Comparison of ENCODE assay signal across 18 mouse cellular contexts in genomic region chr12:117157660-117158386, GRCm38 (mm10).
A peak's percentile ranks its signal among the peaks of the same experiment; 100 is the strongest.
DNase-seq lines count a peak whose midpoint lies in the region; ATAC-seq and TF ChIP-seq lines count a peak whose summit lies in the region.
"Had no signal": no experiment of that assay in that cellular context is flagged by ENCODE, and none has a peak within 500 bp of the region (broad histone marks: within the 10 kb centered on the region; RNA-seq: fewer than 3 reads in every experiment).

No protein-coding gene starts in this region.

- TF ChIP-seq CTCF in layer of hippocampus, adult 2 months (conservative IDR thresholded peaks at IDR 0.05): no peak
- no peak for TF ChIP-seq CTCF in forebrain, postnatal 0 days (IDR thresholded peaks at IDR 0.05; ENCODE audit: low read depth)

- H3K27me3 ChIP-seq in forebrain, postnatal 0 days (ENCODE audit: insufficient read depth, low read length): peaks cover 14% of the 10 kb centered on the region; the same call in 1 of the 2 replicates
- H3K27me3 ChIP-seq in midbrain, embryonic 10.5 days (ENCODE audit: low read depth, poor library complexity, severe bottlenecking): peaks cover 72% of the 10 kb centered on the region
- peaks cover 78% of the 10 kb centered on the region for H3K27me3 ChIP-seq in neural tube, embryonic 13.5 days

- no peak for ATAC-seq in forebrain, postnatal 0 days
- ATAC-seq in neural tube, embryonic 13.5 days (ENCODE audit: low read depth): no peak
- ATAC-seq: activated CD4-positive, CD25-positive, alpha-beta regulatory T cell, adult 4 months; intestine, postnatal 0 days; lung, postnatal 0 days had no signal

- no peaks in the 10 kb centered on the region; the same call in 1 of the 2 replicates for H3K36me3 ChIP-seq in forebrain, postnatal 0 days (ENCODE audit: insufficient read depth)
- peaks cover 52% of the 10 kb centered on the region for H3K36me3 ChIP-seq in midbrain, embryonic 10.5 days
- no peaks in the 10 kb centered on the region for H3K36me3 ChIP-seq in neural tube, embryonic 13.5 days
- H3K36me3 ChIP-seq: limb, embryonic 10.5 days; liver, embryonic 13.5 days had no signal

- H3K4me1 ChIP-seq in forebrain, postnatal 0 days (ENCODE audit: insufficient read depth): peaks cover 16% of the 10 kb centered on the region; the same call in 1 of the 2 replicates
- H3K4me1 ChIP-seq in midbrain, embryonic 10.5 days: peaks cover 70% of the 10 kb centered on the region
- peaks cover 88% of the 10 kb centered on the region for H3K4me1 ChIP-seq in neural tube, embryonic 13.5 days (replicated peaks)
- H3K4me1 ChIP-seq: liver, embryonic 13.5 days had no signal

- H3K9ac ChIP-seq in forebrain, postnatal 0 days: peak overlapping the region; percentile 31
- H3K9ac ChIP-seq in neural tube, embryonic 13.5 days: peak overlapping the region; percentile 17; the same call in 1 of the 2 replicates
- H3K9ac ChIP-seq: liver, embryonic 13.5 days had no signal

- 0 out of 2 replicates have a peak overlapping the region, but pooled peaks have one; percentile 43 for H3K27ac ChIP-seq in layer of hippocampus, adult 2 months
- H3K27ac ChIP-seq in forebrain, postnatal 0 days (ENCODE audit: low read depth, low read length): peak overlapping the region; percentile 67
- peak overlapping the region; percentile 98 for H3K27ac ChIP-seq in midbrain, embryonic 10.5 days (replicated peaks)
- H3K27ac ChIP-seq in neural tube, embryonic 13.5 days (replicated peaks): no peak overlapping the region
- H3K27ac ChIP-seq: limb, embryonic 10.5 days; liver, embryonic 13.5 days had no signal

- DNase-seq in layer of hippocampus, adult 2 months (ENCODE audit: low spot score in 2 of 2): no peak
- no peak for DNase-seq in layer of hippocampus, adult 11-12 months (ENCODE audit: low spot score)
- DNase-seq in forebrain, postnatal 0 days: peak; percentile 27
- DNase-seq in midbrain, embryonic 10.5 days (ENCODE audit: low spot score): no peak
- no peak for DNase-seq in natural killer cell, adult 2 months (ENCODE audit: low spot score in 2 of 2)
- no peak for DNase-seq in adrenal gland, postnatal 25 days
- DNase-seq in embryo, embryonic 10 days (ENCODE audit: low spot score): no peak
- DNase-seq: heart, postnatal 36 days; kidney, postnatal 10 days; layer of hippocampus, adult 9-11 months; liver, embryonic 13.5 days; right cerebral cortex, postnatal 25 days had no signal

- H3K4me2 ChIP-seq in forebrain, postnatal 0 days (ENCODE audit: low read depth): peak overlapping the region; percentile 39
- H3K4me2 ChIP-seq in neural tube, embryonic 13.5 days: peak overlapping the region; percentile 86
- H3K4me2 ChIP-seq: heart, embryonic 11.5 days; liver, embryonic 13.5 days had no signal

- H3K4me3 ChIP-seq in layer of hippocampus, adult 2 months: no peak overlapping the region; the same call in 1 of the 2 replicates
- peak overlapping the region; percentile 21 for H3K4me3 ChIP-seq in forebrain, postnatal 0 days (ENCODE audit: low read depth, low read length)
- H3K4me3 ChIP-seq in midbrain, embryonic 10.5 days: peak overlapping the region; percentile 94
- H3K4me3 ChIP-seq in neural tube, embryonic 13.5 days: peak overlapping the region; percentile 5; the same call in 1 of the 2 replicates
- H3K4me3 ChIP-seq: limb, embryonic 10.5 days; liver, embryonic 13.5 days had no signal

- H3K9me3 ChIP-seq in forebrain, postnatal 0 days (ENCODE audit: low read length): no peaks in the 10 kb centered on the region
- H3K9me3 ChIP-seq in midbrain, embryonic 10.5 days (replicated peaks): no peaks in the 10 kb centered on the region
- H3K9me3 ChIP-seq in neural tube, embryonic 13.5 days: no peaks in the 10 kb centered on the region
- H3K9me3 ChIP-seq: limb, embryonic 10.5 days; liver, embryonic 13.5 days had no signal

- WGBS in forebrain, postnatal 0 days: 25% methylated on average over 9 of the region's 9 CpGs
- 21% methylated on average over 9 of the region's 9 CpGs for WGBS in midbrain, embryonic 10.5 days
- 19% methylated on average over 9 of the region's 9 CpGs for WGBS in neural tube, embryonic 13.5 days
